Mouse (Mus musculus) ES-E14 (cell line): ENCODE results near the gene Wwtr1.

ENCODE experiments used
- CHD2 ChIP-seq: IDR thresholded peaks from 2 replicates; pipeline ENCODE4 v1.6.1; 2014; ENCODE audit warnings: mild to moderate bottlenecking, low read depth, low read length, inconsistent platforms
- ZNF384 ChIP-seq: IDR thresholded peaks from 2 replicates; pipeline ENCODE4 v1.6.1; 2012; ENCODE audit warnings: low read depth, low read length, inconsistent platforms

- TF ChIP-seq ZNF384 (no peak), CHD2 (no peak)
Measured at GRCm38 (mm10) chr3:57511816-57512586, 63.7 kb downstream of the Wwtr1 start.
